Mouse (Mus musculus): ENCODE data around the gene Gys1. TPM values are rescaled to one million over a fixed set of nuclear protein-coding genes. Genes with fewer than 3 reads are reported as not detected.
"Not testable (repeated sequence)": the region's sequence is repeated elsewhere in the genome, so short reads cannot be mapped to it uniquely, and the experiment has no call there.

The Gys1 gene
- polyA plus RNA-seq (2012; rRNA removed): 11.2 and 14.7 TPM in 2 replicates

- DNase-seq (ENCODE audit: low read depth, low spot score): peak; percentile 98
- under 1% methylated on average over 45 of the region's 45 CpGs for WGBS
These were observed at the start of gene Gys1 for GRCm38 (mm10) chr7:45434203-45435015. Gys1 (plus strand) TSS chr7:45434844.

- WGBS: 97% methylated on average over 3 of the region's 3 CpGs
These were observed 48.6 kb upstream of the Gys1 start for GRCm38 (mm10) chr7:45386077-45386476.

DNA sequence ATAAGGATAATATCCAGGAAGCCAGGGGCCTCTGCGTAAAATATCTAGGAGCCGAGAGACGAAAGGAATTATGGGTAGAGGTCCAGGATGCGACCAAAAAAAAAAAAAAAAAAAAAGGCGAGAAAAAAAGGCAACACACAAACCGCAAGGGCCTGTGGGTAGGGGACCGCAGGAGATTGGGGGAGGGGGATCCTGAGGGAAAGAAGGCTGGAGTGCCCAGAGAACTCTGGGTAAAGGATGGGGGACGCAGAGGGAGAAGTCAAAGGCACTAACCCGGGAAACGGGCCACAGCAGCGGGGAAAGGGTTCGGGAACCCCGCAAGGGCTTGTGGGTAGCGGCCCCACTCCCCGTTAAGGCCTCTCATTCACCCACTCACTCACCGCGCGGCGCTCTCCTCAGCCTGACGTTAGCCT, 39.5 kb upstream of the Gys1 start:
- peak; percentile 8 for DNase-seq (ENCODE audit: low read depth, low spot score)
- under 1% methylated on average over 19 of the region's 20 CpGs for WGBS

More at GRCm38 (mm10) chr7:45386077-45386476, 48.6 kb upstream of the Gys1 start:
- DNase-seq (ENCODE audit: low read depth, low spot score): no peak

DNA sequence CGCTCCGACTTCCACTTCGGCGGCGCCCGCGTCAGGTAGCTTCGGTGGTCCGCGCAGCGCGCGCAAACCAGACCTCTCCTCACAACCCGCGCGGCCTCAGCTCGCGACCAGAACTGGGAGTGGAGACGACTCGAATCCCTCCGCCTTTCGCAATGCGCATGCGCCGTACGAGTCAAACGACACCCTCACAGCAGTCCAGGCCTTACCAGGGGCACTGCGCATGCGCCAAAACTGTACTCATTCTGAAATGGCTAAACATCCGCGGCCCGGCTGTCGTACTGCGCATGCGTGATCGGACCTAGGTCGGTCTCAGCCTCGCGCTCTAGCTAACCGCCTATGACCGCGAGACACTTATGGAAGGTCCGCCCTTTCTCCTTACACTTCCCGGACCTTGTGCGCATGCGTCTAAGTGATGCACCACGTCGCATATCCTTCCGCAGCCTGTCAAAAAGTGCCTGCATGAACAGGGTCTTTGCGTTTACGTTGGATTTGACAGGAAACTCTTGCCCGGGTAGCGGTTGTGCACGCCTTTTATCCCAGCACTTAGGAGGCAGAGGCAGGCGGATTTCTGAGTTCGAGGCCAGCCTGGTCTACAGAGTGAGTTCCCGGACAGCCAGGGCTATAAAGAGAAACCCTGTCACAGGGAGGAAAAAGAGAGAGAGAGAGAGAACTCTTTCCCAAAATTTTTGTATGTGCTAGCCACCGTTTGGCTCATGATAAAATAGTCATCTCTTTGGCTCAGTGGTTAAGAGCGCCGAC, 38.9 kb upstream of the Gys1 start, which contains the start of gene Snrnp70:
Snrnp70 (minus strand) TSS at position 165 of the 759 bp plus-strand sequence.
- WGBS: under 1% methylated on average over 60 of the region's 60 CpGs
- DNase-seq (ENCODE audit: low read depth, low spot score): peak; percentile 99

DNA sequence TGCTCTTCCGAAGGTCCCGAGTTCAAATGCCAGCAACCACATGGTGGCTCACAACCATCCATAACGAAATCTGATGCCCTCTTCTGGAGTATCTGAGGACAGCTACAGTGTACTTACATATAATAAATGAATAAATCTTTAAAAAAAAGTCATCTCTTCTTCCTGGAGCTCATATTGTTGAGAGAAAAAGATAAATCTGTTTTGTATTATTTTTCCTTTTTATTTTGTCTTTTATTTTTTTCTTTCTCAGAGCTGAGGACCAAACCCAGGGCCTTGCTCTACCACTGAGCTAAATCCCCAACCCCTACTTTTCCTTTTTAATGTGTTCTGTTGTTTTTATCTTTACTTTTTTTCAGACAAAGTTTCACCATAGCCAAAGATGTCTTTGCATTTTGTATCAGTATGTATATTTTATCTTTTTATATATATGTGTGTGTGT, 38.3 kb upstream of the Gys1 start:
- WGBS: 2% methylated on average over 3 of the region's 3 CpGs
- not testable (repeated sequence) for DNase-seq (ENCODE audit: low read depth, low spot score)

DNA sequence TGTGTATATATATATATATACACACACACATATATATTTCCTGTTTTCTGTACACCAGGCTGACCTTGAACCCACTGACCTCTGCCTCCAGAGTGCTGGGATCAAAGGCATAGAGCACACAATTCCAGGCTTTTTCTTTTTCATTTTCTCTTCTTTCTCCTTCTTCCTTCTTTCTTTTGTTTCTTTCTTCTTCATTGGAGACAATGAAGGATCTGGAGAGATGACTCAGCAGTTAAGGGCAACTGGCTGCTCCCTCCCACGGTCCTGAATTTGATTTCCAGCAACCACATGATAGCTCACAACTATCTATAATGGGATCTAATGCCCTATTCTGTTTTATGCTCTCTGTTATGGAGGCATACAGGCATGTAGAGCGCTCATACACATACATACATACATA, 37.9 kb upstream of the Gys1 start:
- 57% methylated on average over 2 of the region's 2 CpGs for WGBS
- no peak for DNase-seq (ENCODE audit: low read depth, low spot score)

GRCm38 (mm10) chr7:45401521-45402085, 33.0 kb upstream of the Gys1 start:
- DNase-seq (ENCODE audit: low read depth, low spot score): no peak
- 58% methylated on average over 10 of the region's 10 CpGs for WGBS

DNA sequence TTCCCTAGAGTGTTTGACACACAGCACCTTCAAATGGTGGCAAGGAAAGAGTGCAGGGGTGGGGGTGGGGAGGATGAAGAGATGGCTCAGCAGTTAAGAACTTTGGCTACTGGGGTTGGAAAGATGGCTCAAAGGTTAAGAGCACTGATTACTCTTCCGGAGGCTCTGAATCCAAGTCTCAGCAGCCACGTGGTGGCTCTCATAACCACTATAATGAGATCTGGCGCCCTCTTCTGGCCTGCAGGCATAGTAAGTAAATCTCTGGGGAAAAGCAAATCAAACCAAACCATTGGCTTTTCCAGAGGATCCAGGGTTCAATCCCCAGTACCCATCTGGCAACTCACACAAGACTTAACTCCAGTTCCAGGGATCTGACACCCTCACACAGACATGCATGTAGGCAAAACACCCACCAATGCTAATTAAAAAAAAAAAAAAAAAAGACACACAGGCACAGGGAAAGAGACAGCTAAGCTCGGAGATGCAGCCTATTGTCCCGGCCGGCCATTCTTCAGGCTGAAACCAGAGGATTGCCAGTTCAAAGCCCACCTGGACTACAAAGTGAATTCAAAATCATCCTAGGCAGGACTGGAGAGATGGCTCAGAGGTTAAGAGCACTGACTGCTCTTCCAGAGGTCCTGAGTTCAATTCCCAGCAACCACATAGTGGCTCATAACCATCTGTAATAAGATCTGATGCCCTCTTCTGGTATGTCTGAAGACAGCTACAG, 30.9 kb upstream of the Gys1 start:
- WGBS: 39% methylated on average over 6 of the region's 6 CpGs
- DNase-seq (ENCODE audit: low read depth, low spot score): peak; percentile 63

- peak; percentile 21 for DNase-seq (ENCODE audit: low read depth, low spot score)
- WGBS: 9% methylated on average over 28 of the region's 28 CpGs
These were observed 29.3 kb upstream of the Gys1 start, which contains the start of gene Kcna7 for GRCm38 (mm10) chr7:45405091-45406075. Kcna7 (plus strand) TSS chr7:45405653.

DNA sequence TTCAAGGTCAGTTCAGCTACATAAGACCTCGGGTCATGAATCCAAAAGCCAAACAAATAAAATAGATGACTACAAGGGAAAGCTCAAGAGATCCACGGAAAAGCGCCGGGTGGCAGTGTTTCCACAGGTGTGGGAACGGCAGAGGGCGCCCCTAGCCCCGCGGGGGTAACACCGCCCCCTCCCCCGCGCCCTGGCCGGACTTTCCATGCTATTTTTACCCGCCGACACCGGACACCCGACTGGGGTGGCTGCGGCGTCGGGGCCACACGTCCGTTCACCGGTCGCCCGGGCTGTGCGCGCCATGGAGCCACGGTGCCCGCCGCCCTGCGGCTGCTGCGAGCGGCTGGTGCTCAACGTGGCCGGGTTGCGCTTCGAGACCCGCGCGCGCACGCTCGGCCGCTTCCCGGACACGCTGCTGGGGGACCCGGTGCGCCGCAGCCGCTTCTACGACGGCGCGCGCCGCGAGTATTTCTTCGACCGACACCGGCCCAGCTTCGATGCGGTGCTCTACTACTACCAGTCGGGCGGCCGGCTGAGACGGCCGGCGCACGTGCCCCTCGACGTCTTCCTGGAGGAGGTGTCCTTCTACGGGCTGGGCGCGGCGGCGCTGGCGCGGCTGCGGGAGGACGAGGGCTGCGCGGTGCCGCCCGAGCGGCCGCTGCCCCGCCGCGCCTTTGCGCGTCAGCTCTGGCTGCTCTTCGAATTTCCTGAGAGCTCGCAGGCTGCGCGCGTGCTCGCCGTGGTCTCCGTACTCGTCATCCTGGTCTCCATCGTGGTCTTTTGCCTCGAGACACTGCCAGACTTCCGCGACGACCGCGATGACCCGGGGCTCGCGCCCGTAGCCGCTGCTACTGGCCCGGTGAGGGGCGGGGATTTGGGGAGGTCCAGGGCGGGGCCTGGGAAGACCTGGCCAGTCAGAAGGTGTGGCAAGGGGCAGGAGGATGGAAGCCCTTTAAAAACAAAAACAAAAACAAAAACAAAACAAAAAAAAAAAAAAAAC, 28.2 kb upstream of the Gys1 start:
- DNase-seq (ENCODE audit: low read depth, low spot score): no peak
- 1% methylated on average over 114 of the region's 114 CpGs for WGBS

DNA sequence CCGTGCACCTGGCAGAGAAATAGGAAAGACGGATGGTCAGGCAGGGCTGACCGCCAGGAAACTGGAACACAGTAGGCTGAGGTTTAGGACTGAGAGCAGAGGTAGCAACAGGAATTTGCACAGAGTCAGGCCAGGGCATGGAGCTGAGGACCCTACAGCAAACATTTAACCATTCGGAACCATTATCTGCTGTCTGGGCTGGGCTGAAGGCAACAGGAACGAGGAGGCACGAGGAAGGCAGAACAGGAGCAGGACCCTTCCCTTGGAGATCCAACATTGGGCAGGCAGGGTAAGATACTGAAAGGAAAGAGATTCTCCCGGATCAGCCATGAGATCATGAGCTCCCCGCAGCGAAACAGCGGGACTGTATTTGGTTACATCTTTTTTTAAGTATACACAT, 26.8 kb upstream of the Gys1 start:
- DNase-seq (ENCODE audit: low read depth, low spot score): no peak
- 73% methylated on average over 10 of the region's 10 CpGs for WGBS

- DNase-seq (ENCODE audit: low read depth, low spot score): no peak
- 64% methylated on average over 7 of the region's 7 CpGs for WGBS
These were observed 26.3 kb upstream of the Gys1 start for GRCm38 (mm10) chr7:45408351-45408750.

DNA sequence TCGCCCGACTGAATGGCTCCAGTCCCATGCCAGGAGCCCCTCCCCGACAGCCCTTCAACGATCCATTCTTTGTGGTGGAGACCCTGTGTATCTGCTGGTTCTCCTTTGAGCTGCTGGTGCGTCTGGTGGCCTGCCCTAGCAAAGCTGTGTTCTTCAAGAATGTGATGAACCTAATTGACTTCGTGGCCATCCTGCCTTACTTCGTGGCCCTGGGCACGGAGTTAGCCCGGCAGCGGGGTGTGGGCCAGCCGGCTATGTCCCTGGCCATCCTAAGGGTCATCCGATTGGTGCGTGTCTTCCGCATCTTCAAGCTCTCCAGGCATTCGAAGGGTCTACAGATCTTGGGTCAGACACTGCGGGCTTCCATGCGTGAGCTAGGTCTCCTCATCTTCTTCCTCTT, 25.7 kb upstream of the Gys1 start:
- 85% methylated on average over 17 of the region's 17 CpGs for WGBS
- DNase-seq (ENCODE audit: low read depth, low spot score): no peak

GRCm38 (mm10) chr7:45409497-45410163, 25.0 kb upstream of the Gys1 start:
- whole genome bisulfite sequencing: 80% methylated on average over 8 of the region's 8 CpGs
- no peak for DNase-seq (ENCODE audit: low read depth, low spot score)

- no peak for DNase-seq (ENCODE audit: low read depth, low spot score)
- WGBS: 74% methylated on average over 2 of the region's 2 CpGs
These were observed 22.2 kb upstream of the Gys1 start for GRCm38 (mm10) chr7:45412421-45412820.

DNA sequence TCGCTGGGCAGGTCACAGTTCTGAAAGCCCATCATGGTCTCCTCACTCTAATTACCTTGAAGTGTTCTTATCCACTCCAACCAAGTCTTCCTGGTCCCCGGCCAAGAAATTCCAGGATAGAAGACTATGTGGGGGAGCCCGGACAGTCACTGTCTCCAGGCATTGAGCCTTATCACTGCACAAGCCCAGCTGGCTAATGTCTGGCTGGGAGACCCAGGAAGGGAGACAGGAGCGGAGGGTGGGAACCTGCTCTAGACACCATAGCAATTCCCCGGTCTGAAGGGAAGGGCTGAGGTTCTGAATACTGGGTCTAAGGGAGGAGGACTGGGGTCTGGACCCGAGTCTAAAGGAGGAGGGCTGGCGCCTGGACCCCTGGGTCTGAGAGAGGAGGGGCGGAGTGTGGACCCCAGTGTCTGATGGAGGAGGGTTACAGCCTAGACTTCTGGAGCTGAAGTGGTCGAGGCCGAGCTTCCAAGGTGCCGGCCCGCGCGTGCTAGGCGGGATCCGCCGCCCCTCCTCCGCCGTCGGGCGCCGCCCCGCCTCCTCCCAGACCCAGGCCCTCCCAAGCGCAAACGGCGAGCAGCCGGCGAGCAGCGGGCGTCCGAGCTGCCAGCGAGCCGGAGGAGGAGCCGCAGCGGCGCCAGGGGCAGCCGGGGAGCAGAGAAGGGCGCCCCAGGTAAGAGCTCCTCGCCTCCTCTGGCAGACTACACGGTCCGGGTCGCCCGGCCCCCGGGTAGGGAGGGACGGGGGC, 21.4 kb upstream of the Gys1 start, which contains the start of gene Ntf5:
Ntf5 (plus strand) TSS at position 583 of the 751 bp plus-strand sequence.
- 2% methylated on average over 42 of the region's 45 CpGs for WGBS
- no peak for DNase-seq (ENCODE audit: low read depth, low spot score)
